Mouse (Mus musculus): Measurements from ENCODE around the gene Gm21905.

The Gm21905 gene

GRCm38 (mm10) chr5:67946321-67946720, at the start of gene Gm21905:
Gm21905 (minus strand) TSS chr5:67946421.
- DNase-seq: no peak

- DNase-seq: no peak
Measured at GRCm38 (mm10) chr5:67990426-67990825, 44.2 kb upstream of the Gm21905 start.

GRCm38 (mm10) chr5:67981946-67982526, 35.8 kb upstream of the Gm21905 start:
- no peak for DNase-seq

- DNase-seq: no peak
Measured at GRCm38 (mm10) chr5:67969536-67969935, 23.3 kb upstream of the Gm21905 start.

- no peak for DNase-seq
Measured at GRCm38 (mm10) chr5:67961708-67962629, 15.7 kb upstream of the Gm21905 start.

GRCm38 (mm10) chr5:67955486-67955885, 9.3 kb upstream of the Gm21905 start:
- no peak for DNase-seq

GRCm38 (mm10) chr5:67954097-67954496, 7.9 kb upstream of the Gm21905 start:
- no peak for DNase-seq

- DNase-seq: no peak
Measured at GRCm38 (mm10) chr5:67948074-67948473, 1.9 kb upstream of the Gm21905 start.

GRCm38 (mm10) chr5:67947006-67947405, 785 bp upstream of the Gm21905 start:
- peak; percentile 7 for DNase-seq

- no peak for DNase-seq
Measured at GRCm38 (mm10) chr5:67944074-67944785, 2.0 kb downstream of the Gm21905 start.

- no peak for DNase-seq
Measured at GRCm38 (mm10) chr5:67943199-67943598, 3.0 kb downstream of the Gm21905 start.

- DNase-seq: no peak
Measured at GRCm38 (mm10) chr5:67941369-67941768, 4.9 kb downstream of the Gm21905 start, which contains the start of gene Gm5108. Gm5108 (plus strand) TSS chr5:67941669.

GRCm38 (mm10) chr5:67931623-67932022, 14.6 kb downstream of the Gm21905 start:
- DNase-seq: no peak

- DNase-seq: no peak
Measured at GRCm38 (mm10) chr5:67930584-67930983, 15.6 kb downstream of the Gm21905 start.

- no peak for DNase-seq
Measured at GRCm38 (mm10) chr5:67904555-67904954, 41.7 kb downstream of the Gm21905 start.

GRCm38 (mm10) chr5:67898921-67899320, 47.3 kb downstream of the Gm21905 start:
- peak; percentile 32 to 56 for DNase-seq

GRCm38 (mm10) chr5:67884422-67885210, 61.6 kb downstream of the Gm21905 start:
- DNase-seq: no peak

GRCm38 (mm10) chr5:67883564-67884171, 62.6 kb downstream of the Gm21905 start:
- no peak for DNase-seq
